ENCODE assay signal across 8 mouse cellular contexts in the genomic region with DNA sequence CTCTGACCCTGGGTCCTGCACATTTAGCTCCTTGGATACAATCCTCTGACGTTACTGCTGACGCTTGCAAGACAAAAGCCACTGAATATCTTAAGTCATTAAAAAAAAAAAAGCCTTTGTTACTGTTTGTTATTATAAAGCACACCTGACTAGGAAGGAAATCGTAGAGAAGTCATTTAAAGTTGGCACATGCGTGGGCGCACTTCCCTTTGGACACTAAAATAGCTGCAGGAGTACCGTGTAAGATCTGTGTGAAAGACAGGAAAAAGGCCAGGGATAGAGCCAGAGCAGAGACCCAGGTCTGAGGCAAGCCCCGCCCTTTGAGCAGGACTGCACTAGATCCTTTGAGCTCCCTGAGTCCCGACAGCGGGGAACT.
A peak's percentile ranks its signal among the peaks of the same experiment; 100 is the strongest.
DNase-seq lines count a peak whose midpoint lies in the region; ATAC-seq and TF ChIP-seq lines count a peak whose summit lies in the region.
"Had no signal": no experiment of that assay in that cellular context is flagged by ENCODE, and none has a peak within 500 bp of the region (broad histone marks: within the 10 kb centered on the region; RNA-seq: fewer than 3 reads in every experiment).

No protein-coding gene starts in this region.

- H3K4me1 ChIP-seq in embryonic facial prominence, embryonic 10.5 days = peaks cover 23% of the 10 kb centered on the region
- peaks cover 58% of the 10 kb centered on the region for H3K4me1 ChIP-seq in hindbrain, embryonic 10.5 days (replicated peaks)
- H3K4me1 ChIP-seq in midbrain, embryonic 10.5 days = peaks cover 69% of the 10 kb centered on the region
- no peaks in the 10 kb centered on the region for H3K4me1 ChIP-seq in cerebellum, adult 2 months (ENCODE audit: control insufficient read depth, insufficient read depth, low read length)

- H3K27ac ChIP-seq in embryonic facial prominence, embryonic 10.5 days (replicated peaks) = peak overlapping the region; percentile 65
- peak overlapping the region; percentile 88 for H3K27ac ChIP-seq in hindbrain, embryonic 10.5 days
- peak overlapping the region; percentile 86 for H3K27ac ChIP-seq in midbrain, embryonic 10.5 days (replicated peaks)
- no peak overlapping the region for H3K27ac ChIP-seq in cerebellum, adult 2 months (ENCODE audit: insufficient read depth, low read length)

- peaks cover 25% of the 10 kb centered on the region; the same call in 1 of the 2 replicates for H3K36me3 ChIP-seq in embryonic facial prominence, embryonic 10.5 days (replicated peaks)
- H3K36me3 ChIP-seq in hindbrain, embryonic 10.5 days = peaks cover 14% of the 10 kb centered on the region
- peaks cover 7% of the 10 kb centered on the region; the same call in 1 of the 2 replicates for H3K36me3 ChIP-seq in midbrain, embryonic 10.5 days

- TF ChIP-seq CTCF in cerebellum, adult 2 months (IDR thresholded peaks at IDR 0.05; ENCODE audit: borderline replicate concordance, insufficient read depth, low read depth, low read length) = no peak

- H3K4me3 ChIP-seq in embryonic facial prominence, embryonic 10.5 days = no peak overlapping the region
- peak overlapping the region; percentile 26 for H3K4me3 ChIP-seq in hindbrain, embryonic 10.5 days
- H3K4me3 ChIP-seq in midbrain, embryonic 10.5 days = peak overlapping the region; percentile 39
- H3K4me3 ChIP-seq in cerebellum, adult 2 months (replicated peaks; ENCODE audit: insufficient read depth, low read depth, low read length) = no peak overlapping the region

- DNase-seq in ZHBTc4 (ENCODE audit: low read depth, low spot score) = peak; percentile 71
- no peak for DNase-seq in embryonic facial prominence, embryonic 10.5 days (ENCODE audit: low spot score)
- peak; percentile 62 for DNase-seq in hindbrain, embryonic 10.5 days (ENCODE audit: low spot score)
- DNase-seq in midbrain, embryonic 10.5 days (ENCODE audit: low spot score) = peak; percentile 74
- no peak for DNase-seq in natural killer cell, adult 2 months (ENCODE audit: low spot score in 2 of 2)
- no peak for DNase-seq in cerebellum, adult 2 months

- no peak for TF ChIP-seq POLR2A in cerebellum, adult 2 months (IDR thresholded peaks at IDR 0.05; ENCODE audit: borderline replicate concordance, insufficient read depth, low read length)

- 29% methylated on average over 9 of the region's 9 CpGs for WGBS in embryonic facial prominence, embryonic 10.5 days
- 23% methylated on average over 9 of the region's 9 CpGs for WGBS in hindbrain, embryonic 10.5 days
- 18% methylated on average over 9 of the region's 9 CpGs for WGBS in midbrain, embryonic 10.5 days
- WGBS in cerebellum, adult 2 months = 49% methylated on average over 9 of the region's 9 CpGs

- H3K27me3 ChIP-seq in embryonic facial prominence, embryonic 10.5 days (replicated peaks; ENCODE audit: low read depth, poor library complexity, severe bottlenecking) = peaks cover 5% of the 10 kb centered on the region
- peaks cover 22% of the 10 kb centered on the region for H3K27me3 ChIP-seq in hindbrain, embryonic 10.5 days (ENCODE audit: insufficient read depth, poor library complexity, severe bottlenecking)
- H3K27me3 ChIP-seq in midbrain, embryonic 10.5 days (ENCODE audit: low read depth, poor library complexity, severe bottlenecking) = peaks cover 53% of the 10 kb centered on the region
- no peaks in the 10 kb centered on the region for H3K27me3 ChIP-seq in cerebellum, adult 2 months (ENCODE audit: control insufficient read depth, insufficient read depth, low read length)
- H3K27me3 ChIP-seq: Patski had no signal

- no peaks in the 10 kb centered on the region for H3K9me3 ChIP-seq in embryonic facial prominence, embryonic 10.5 days
- H3K9me3 ChIP-seq in hindbrain, embryonic 10.5 days = no peaks in the 10 kb centered on the region
- H3K9me3 ChIP-seq in midbrain, embryonic 10.5 days (replicated peaks) = no peaks in the 10 kb centered on the region

- no peak for ATAC-seq in activated CD4-positive, CD25-positive, alpha-beta regulatory T cell, adult 4 months
- ATAC-seq: Patski had no signal

Comparison
In these comparisons a context has a peak if more than half of its experiments do, and no peak if none do; other contexts are left out.
1. DNase-seq: peak in ZHBTc4 (single experiment), hindbrain, embryonic 10.5 days (single experiment) and midbrain, embryonic 10.5 days (single experiment); none in embryonic facial prominence, embryonic 10.5 days (single experiment), natural killer cell, adult 2 months (0 of 2) and cerebellum, adult 2 months (0 of 2).
2. H3K4me3 ChIP-seq: peak in hindbrain, embryonic 10.5 days (single experiment) and midbrain, embryonic 10.5 days (single experiment); none in embryonic facial prominence, embryonic 10.5 days (single experiment) and cerebellum, adult 2 months (single experiment).